Comparison of ENCODE assay signal across 7 mouse cellular contexts in genomic region chr19:4304871-4305321, GRCm38 (mm10). TPM values are rescaled to one million over a fixed set of nuclear protein-coding genes. Genes with fewer than 3 reads are reported as not detected.
DNase-seq lines count a peak whose midpoint lies in the region; ATAC-seq lines count a peak whose summit lies in the region.

No protein-coding gene starts in this region.

- DNase-seq in neural tube, embryonic 11.5 days (ENCODE audit: low spot score), result no peak
- no peak for DNase-seq in neural tube, embryonic 10.5 days (ENCODE audit: extremely low spot score, low spot score)
- peak; percentile 82 to 87 for DNase-seq in spleen, postnatal 36 days (ENCODE audit: low spot score in 2 of 2)
- DNase-seq in adrenal gland, adult 2 months, result no peak
- DNase-seq in kidney, postnatal 10 days, result no peak

- no peaks in the 10 kb centered on the region for H3K27me3 ChIP-seq in neural tube, embryonic 11.5 days (ENCODE audit: control insufficient read depth, insufficient read depth, low read length)
- no peaks in the 10 kb centered on the region for H3K27me3 ChIP-seq in forebrain, embryonic 12.5 days
- 0 out of 2 replicates have a peak, but pooled peaks cover 5% of the 10 kb centered on the region for H3K27me3 ChIP-seq in liver, embryonic 12.5 days (replicated peaks)

- peak overlapping the region; percentile 72 for H3K4me3 ChIP-seq in neural tube, embryonic 11.5 days (ENCODE audit: low read depth, low read length)
- H3K4me3 ChIP-seq in forebrain, embryonic 12.5 days (replicated peaks), result peak overlapping the region; percentile 92
- H3K4me3 ChIP-seq in liver, embryonic 12.5 days, result peak overlapping the region; percentile 89

- ATAC-seq in neural tube, embryonic 11.5 days (ENCODE audit: insufficient read depth, low FRiP score, low TSS enrichment), result no peak
- no peak; the same call in 1 of the 2 replicates for ATAC-seq in forebrain, embryonic 12.5 days (ENCODE audit: low FRiP score)
- 0 out of 2 replicates have a peak, but pooled peaks have one; percentile 6 for ATAC-seq in liver, embryonic 12.5 days

- H3K9ac ChIP-seq in neural tube, embryonic 11.5 days (ENCODE audit: low read length), result peak overlapping the region; percentile 77
- peak overlapping the region; percentile 93 for H3K9ac ChIP-seq in forebrain, embryonic 12.5 days
- H3K9ac ChIP-seq in liver, embryonic 12.5 days, result peak overlapping the region; percentile 96

- 71% methylated on average over 4 of the region's 4 CpGs for WGBS in neural tube, embryonic 11.5 days
- WGBS in forebrain, embryonic 12.5 days, result 63% methylated on average over 4 of the region's 4 CpGs
- WGBS in liver, embryonic 12.5 days (ENCODE audit: insufficient replicate concordance), result 14% methylated on average over 4 of the region's 4 CpGs

- no peak overlapping the region for H3K27ac ChIP-seq in neural tube, embryonic 11.5 days (ENCODE audit: low read depth, low read length)
- H3K27ac ChIP-seq in forebrain, embryonic 12.5 days, result no peak overlapping the region
- H3K27ac ChIP-seq in liver, embryonic 12.5 days, result peak overlapping the region; percentile 86

- peaks cover 31% of the 10 kb centered on the region for H3K4me1 ChIP-seq in neural tube, embryonic 11.5 days (ENCODE audit: control insufficient read depth, insufficient read depth, low read length)
- peaks cover 60% of the 10 kb centered on the region for H3K4me1 ChIP-seq in forebrain, embryonic 12.5 days
- peaks cover 64% of the 10 kb centered on the region for H3K4me1 ChIP-seq in liver, embryonic 12.5 days

- peak overlapping the region; percentile 94 for H3K4me2 ChIP-seq in neural tube, embryonic 11.5 days (ENCODE audit: low read depth)
- peak overlapping the region; percentile 86 for H3K4me2 ChIP-seq in forebrain, embryonic 12.5 days
- H3K4me2 ChIP-seq in liver, embryonic 12.5 days, result peak overlapping the region; percentile 73

- H3K9me3 ChIP-seq in neural tube, embryonic 11.5 days (ENCODE audit: control insufficient read depth, low read length), result no peaks in the 10 kb centered on the region
- no peaks in the 10 kb centered on the region for H3K9me3 ChIP-seq in forebrain, embryonic 12.5 days
- H3K9me3 ChIP-seq in liver, embryonic 12.5 days (replicated peaks), result no peaks in the 10 kb centered on the region

- no peaks in the 10 kb centered on the region for H3K36me3 ChIP-seq in neural tube, embryonic 11.5 days (ENCODE audit: control insufficient read depth, insufficient read depth, low read length)
- H3K36me3 ChIP-seq in forebrain, embryonic 12.5 days (replicated peaks), result no peaks in the 10 kb centered on the region
- peaks cover 7% of the 10 kb centered on the region; the same call in 1 of the 2 replicates for H3K36me3 ChIP-seq in liver, embryonic 12.5 days

RNA-seq across cellular contexts. Expression of gene Grk2, which starts 1.1 kb away (rescaled TPM):
- 16.6 and 19.0 TPM in 2 replicates for polyA plus RNA-seq in neural tube, embryonic 11.5 days (2014; fragmentation: Nextera tagmentation; extraction: Ambion mirVana)
- polyA plus RNA-seq in forebrain, embryonic 12.5 days (2016; fragmentation: Nextera tagmentation; extraction: Ambion mirVana), result 18.7 and 19.0 TPM in 2 replicates
- 15.7 and 17.9 TPM in 2 replicates for polyA plus RNA-seq in liver, embryonic 12.5 days (2016; fragmentation: Nextera tagmentation; extraction: Ambion mirVana)
- total RNA-seq in adrenal gland, adult 2 months (2021), result 10 to 100 TPM; 49.1 to 49.7 TPM
- polyA plus RNA-seq in adrenal gland, adult 2 months (2012; rRNA removed), result 60.4 and 62.6 TPM in 2 replicates

RNA-seq across cellular contexts. Expression of gene Ankrd13d, which starts 22.0 kb away (rescaled TPM):
- 11.6 and 14.1 TPM in 2 replicates for polyA plus RNA-seq in neural tube, embryonic 11.5 days (2014; fragmentation: Nextera tagmentation; extraction: Ambion mirVana)
- 12.6 and 14.2 TPM in 2 replicates for polyA plus RNA-seq in forebrain, embryonic 12.5 days (2016; fragmentation: Nextera tagmentation; extraction: Ambion mirVana)
- polyA plus RNA-seq in liver, embryonic 12.5 days (2016; fragmentation: Nextera tagmentation; extraction: Ambion mirVana), result 0.99 and 1.4 TPM in 2 replicates
- 1 to 10 TPM; 2.5 to 5.7 TPM for total RNA-seq in adrenal gland, adult 2 months (2021)
- polyA plus RNA-seq in adrenal gland, adult 2 months (2012; rRNA removed), result 5.4 and 8.3 TPM in 2 replicates

RNA-seq across cellular contexts. Expression of gene Ssh3, which starts 35.9 kb away (rescaled TPM):
- polyA plus RNA-seq in neural tube, embryonic 11.5 days (2014; fragmentation: Nextera tagmentation; extraction: Ambion mirVana), result 2.3 and 3.6 TPM in 2 replicates
- polyA plus RNA-seq in forebrain, embryonic 12.5 days (2016; fragmentation: Nextera tagmentation; extraction: Ambion mirVana), result 5.6 and 6.1 TPM in 2 replicates
- 2.2 and 2.6 TPM in 2 replicates for polyA plus RNA-seq in liver, embryonic 12.5 days (2016; fragmentation: Nextera tagmentation; extraction: Ambion mirVana)
- 10 to 100 TPM; 30.9 to 34.4 TPM for total RNA-seq in adrenal gland, adult 2 months (2021)
- 67.4 and 86.6 TPM in 2 replicates for polyA plus RNA-seq in adrenal gland, adult 2 months (2012; rRNA removed)

Comparison
In these comparisons a context has a peak if more than half of its experiments do, and no peak if none do; other contexts are left out.
1. DNase-seq: peak in spleen, postnatal 36 days (2 of 2); none in neural tube, embryonic 11.5 days (single experiment), neural tube, embryonic 10.5 days (single experiment), adrenal gland, adult 2 months (single experiment) and kidney, postnatal 10 days (single experiment).
2. Peak in every context shown above with its lines, with median percentiles within 50 percentile points of each other: H3K4me2 ChIP-seq, H3K4me3 ChIP-seq and H3K9ac ChIP-seq.